Mouse (Mus musculus) brain, embryonic 14.5 days (tissue): ENCODE data around the gene Dmac2.
A peak's percentile ranks its signal among the peaks of the same experiment; 100 is the strongest.

Source experiments
- CTCF ChIP-seq: fragments of 200-500 bp; IDR thresholded peaks from 2 replicates; pipeline ENCODE4 v1.5.1; 2012; ENCODE audit warnings: inconsistent platforms, mild to moderate bottlenecking, moderate library complexity, borderline replicate concordance; ENCODE audit not compliant: insufficient read depth, insufficient read length; ENCODE audit errors: extremely low read depth
- POLR2A ChIP-seq: fragments of 200-500 bp; IDR thresholded peaks from 2 replicates; pipeline ENCODE4 v1.6.1; 2012; ENCODE audit warnings: mild to moderate bottlenecking, inconsistent platforms, borderline replicate concordance; ENCODE audit not compliant: poor library complexity, insufficient read depth, insufficient read length, severe bottlenecking; ENCODE audit errors: extremely low read depth

DNA sequence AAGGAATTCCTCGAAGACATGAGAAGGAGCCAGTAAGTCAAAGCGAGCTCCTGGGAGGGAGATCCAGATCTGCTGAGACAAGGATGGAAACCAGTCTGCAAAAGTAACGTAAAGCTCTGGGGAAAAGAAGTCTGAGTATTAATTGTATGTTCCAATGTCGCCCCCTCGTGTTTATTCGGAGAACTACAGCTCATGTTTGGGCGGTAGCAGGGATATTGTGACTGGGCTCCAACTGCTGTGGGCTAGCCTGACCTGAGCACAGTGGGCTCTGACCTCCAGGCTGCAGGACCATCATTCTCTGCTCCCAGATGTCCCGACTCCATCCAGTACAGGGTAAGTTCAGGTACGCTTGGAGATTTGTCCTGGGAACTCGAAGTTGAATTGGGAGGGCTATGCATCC is 19.6 kb upstream of the Dmac2 start:
- TF ChIP-seq POLR2A (no peak), CTCF (peak; percentile 79)
